Mouse (Mus musculus) brain, embryonic 14.5 days (tissue): ENCODE measurements around the gene Ces3b.
"Not testable (repeated sequence)": the region's sequence is repeated elsewhere in the genome, so short reads cannot be mapped to it uniquely, and the experiment has no call there.

Source experiments
- CTCF ChIP-seq: fragments of 200-500 bp; IDR thresholded peaks from 2 replicates; pipeline ENCODE4 v1.5.1; 2012; ENCODE audit warnings: inconsistent platforms, mild to moderate bottlenecking, moderate library complexity, borderline replicate concordance; ENCODE audit not compliant: insufficient read depth, insufficient read length; ENCODE audit errors: extremely low read depth
- POLR2A ChIP-seq: fragments of 200-500 bp; IDR thresholded peaks from 2 replicates; pipeline ENCODE4 v1.6.1; 2012; ENCODE audit warnings: mild to moderate bottlenecking, inconsistent platforms, borderline replicate concordance; ENCODE audit not compliant: poor library complexity, insufficient read depth, insufficient read length, severe bottlenecking; ENCODE audit errors: extremely low read depth

GRCm38 (mm10) chr8:105103701-105104100, 20.1 kb downstream of the Ces3b start:
- TF ChIP-seq CTCF, POLR2A: not testable (repeated sequence)
